Mouse (Mus musculus): ENCODE results near the gene Paf1. TPM values are rescaled to one million over a fixed set of nuclear protein-coding genes. Genes with fewer than 3 reads are reported as not detected.

The Paf1 gene
- polyA plus RNA-seq, 1 experiment from 2014 or later: 81.3 TPM

DNA sequence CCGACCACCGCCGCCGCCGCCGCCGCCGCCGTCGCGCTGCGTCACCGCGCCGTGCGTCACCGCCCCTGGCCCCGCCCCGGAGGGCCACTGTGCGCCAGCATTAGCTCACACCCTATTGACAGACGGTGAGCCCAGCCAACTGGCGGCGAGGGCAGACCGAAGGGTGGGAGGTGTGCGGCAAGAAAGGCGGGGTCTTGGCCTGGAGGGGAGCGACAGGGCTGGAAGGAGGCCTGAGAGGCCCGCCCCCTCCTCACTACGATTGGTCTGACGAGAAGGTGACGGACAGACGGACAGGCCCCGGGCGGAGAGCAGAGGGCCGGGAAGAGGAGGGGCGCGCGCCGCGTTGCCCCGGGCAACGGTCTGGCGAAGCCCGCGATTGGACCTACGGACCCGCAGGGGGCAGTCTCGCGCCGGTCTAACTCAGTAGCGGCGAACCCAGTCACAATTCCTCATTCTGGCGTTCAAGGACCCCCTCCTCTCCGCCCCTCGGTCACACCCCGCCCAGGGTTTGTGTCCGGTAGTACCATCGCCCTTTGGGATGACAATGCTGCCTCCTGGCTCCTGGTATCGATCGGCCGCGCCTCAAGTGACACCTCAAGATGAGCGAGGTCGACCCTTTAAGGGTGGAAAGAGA lies 43.6 kb downstream of the Paf1 start:
- H3K4me1 ChIP-seq: peaks cover 37% of the 10 kb centered on the region
- H3K36me3 ChIP-seq: peaks cover 20% of the 10 kb centered on the region; the same call in 1 of the 2 replicates
- H3K4me3 ChIP-seq: peak overlapping the region; percentile 96
- peak; percentile 100 for DNase-seq (ENCODE audit: low spot score)
- H3K27me3 ChIP-seq (ENCODE audit: insufficient read depth, poor library complexity, severe bottlenecking): no peaks in the 10 kb centered on the region
- WGBS: 3% methylated on average over 60 of the region's 64 CpGs
- peak overlapping the region; percentile 91 for H3K27ac ChIP-seq
- H3K9me3 ChIP-seq: no peaks in the 10 kb centered on the region

DNA sequence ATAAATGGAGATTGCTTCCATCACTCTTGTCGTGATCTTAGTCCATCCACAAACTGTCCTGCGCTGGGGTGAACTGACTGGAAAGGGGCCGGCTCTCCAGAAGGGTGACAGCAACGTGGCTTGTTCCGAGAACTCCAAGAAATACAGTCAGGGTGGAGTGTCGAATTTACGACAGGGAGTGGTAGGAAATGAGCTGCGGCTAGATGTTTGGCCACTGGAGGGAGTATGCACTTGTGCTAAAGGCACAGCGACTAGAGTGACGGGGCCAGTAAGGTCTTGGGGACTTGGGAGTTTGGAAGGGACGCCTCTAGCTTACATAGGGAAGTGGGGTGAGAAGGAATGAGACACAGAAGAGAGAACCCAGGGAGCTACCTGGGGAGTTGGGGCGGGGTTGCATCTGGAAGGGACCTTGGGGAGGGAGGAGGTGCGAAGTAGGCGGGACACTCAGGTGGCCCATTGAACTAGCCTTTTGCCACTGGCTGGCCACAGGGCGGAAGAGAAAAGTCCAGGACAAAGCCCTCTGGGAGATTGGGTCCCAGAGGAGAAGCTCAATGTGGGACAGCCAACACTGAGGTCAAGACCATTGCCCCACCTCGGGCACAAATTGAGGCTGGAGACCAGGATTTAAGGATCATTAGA lies 44.3 kb downstream of the Paf1 start, which contains the start of gene Gmfg:
Gene Gmfg (plus strand): TSS at position 516 of the 639 bp plus-strand sequence.
- peak within 1 kb of the TSS; percentile 91 for H3K27ac ChIP-seq
- H3K36me3 ChIP-seq: peaks cover 16% of the 10 kb centered on the region; the same call in 1 of the 2 replicates
- WGBS: 2% methylated on average over 16 of the region's 16 CpGs
- peak; percentile 93 for DNase-seq (ENCODE audit: low spot score)
- no peaks in the 10 kb centered on the region for H3K9me3 ChIP-seq
- H3K4me3 ChIP-seq: peak within 1 kb of the TSS; percentile 96
- H3K4me1 ChIP-seq: peaks cover 37% of the 10 kb centered on the region
- no peaks in the 10 kb centered on the region for H3K27me3 ChIP-seq (ENCODE audit: insufficient read depth, poor library complexity, severe bottlenecking)

- Histone ChIP-seq H3K4me3 (no peak overlapping the region), H3K9me3 (no peaks in the 10 kb centered on the region), H3K36me3 (peaks cover 8% of the 10 kb centered on the region; the same call in 1 of the 2 replicates), H3K27ac (no peak overlapping the region), H3K27me3 (ENCODE audit: insufficient read depth, poor library complexity, severe bottlenecking) (no peaks in the 10 kb centered on the region), H3K4me1 (peaks cover 32% of the 10 kb centered on the region)
- no peak for DNase-seq (ENCODE audit: low spot score)
These were observed 45.2 kb downstream of the Paf1 start for GRCm38 (mm10) chr7:28437964-28438363.

DNA sequence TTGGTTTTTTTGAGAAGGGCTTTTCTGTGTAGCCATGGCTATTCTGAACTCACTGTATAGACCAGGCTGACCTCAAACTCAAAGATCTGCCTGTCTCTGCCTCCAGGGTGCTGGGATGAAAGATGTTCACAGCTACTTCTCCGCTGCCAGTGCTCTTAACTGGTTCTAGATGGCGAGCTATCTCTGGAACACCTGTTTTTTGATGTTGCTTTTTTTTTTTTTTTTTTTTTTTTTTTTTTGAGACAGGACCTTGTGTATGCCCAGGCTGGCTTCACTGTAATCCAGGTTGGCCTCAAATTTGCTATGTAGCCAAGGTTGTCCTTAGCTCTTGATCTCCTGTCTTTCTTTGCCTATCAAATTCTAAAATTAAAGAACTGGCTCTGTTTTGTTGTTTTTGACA lies 46.0 kb downstream of the Paf1 start:
- Histone ChIP-seq H3K4me1 (peaks cover 24% of the 10 kb centered on the region), H3K27ac (no peak overlapping the region), H3K36me3 (0 out of 2 replicates have a peak, but pooled peaks cover 3% of the 10 kb centered on the region), H3K9me3 (no peaks in the 10 kb centered on the region), H3K4me3 (no peak overlapping the region), H3K27me3 (ENCODE audit: insufficient read depth, poor library complexity, severe bottlenecking) (no peaks in the 10 kb centered on the region)
- 94% methylated on average over 2 of the region's 2 CpGs for WGBS
- DNase-seq (ENCODE audit: low spot score): no peak

- H3K27ac ChIP-seq: peak overlapping the region; percentile 13; the same call in 1 of the 2 replicates
- DNase-seq (ENCODE audit: low spot score): no peak
- peaks cover 5% of the 10 kb centered on the region for H3K4me1 ChIP-seq
- H3K36me3 ChIP-seq: no peaks in the 10 kb centered on the region
- no peaks in the 10 kb centered on the region for H3K9me3 ChIP-seq
- H3K27me3 ChIP-seq (ENCODE audit: insufficient read depth, poor library complexity, severe bottlenecking): peaks cover 1% of the 10 kb centered on the region; the same call in 1 of the 2 replicates
- 50% methylated on average over 2 of the region's 2 CpGs for WGBS
- H3K4me3 ChIP-seq: no peak overlapping the region
These were observed 48.0 kb downstream of the Paf1 start for GRCm38 (mm10) chr7:28440739-28441138.

- DNase-seq (ENCODE audit: low spot score): no peak
- H3K36me3 ChIP-seq: no peaks in the 10 kb centered on the region
- no peaks in the 10 kb centered on the region for H3K9me3 ChIP-seq
- peaks cover 5% of the 10 kb centered on the region for H3K4me1 ChIP-seq
- no peak overlapping the region for H3K27ac ChIP-seq
- WGBS: 86% methylated on average over 14 of the region's 14 CpGs
- H3K4me3 ChIP-seq: no peak overlapping the region
- H3K27me3 ChIP-seq (ENCODE audit: insufficient read depth, poor library complexity, severe bottlenecking): peaks cover 4% of the 10 kb centered on the region; the same call in 1 of the 2 replicates
These were observed 49.2 kb downstream of the Paf1 start for GRCm38 (mm10) chr7:28441776-28442485.

- no peak for DNase-seq (ENCODE audit: low spot score)
- Histone ChIP-seq H3K27me3 (ENCODE audit: insufficient read depth, poor library complexity, severe bottlenecking) (peaks cover 4% of the 10 kb centered on the region; the same call in 1 of the 2 replicates), H3K4me1 (peaks cover 7% of the 10 kb centered on the region), H3K36me3 (no peaks in the 10 kb centered on the region), H3K9me3 (no peaks in the 10 kb centered on the region), H3K27ac (no peak overlapping the region), H3K4me3 (no peak overlapping the region)
- WGBS: 46% methylated on average over 4 of the region's 4 CpGs
These were observed 49.9 kb downstream of the Paf1 start for GRCm38 (mm10) chr7:28442688-28443087.

DNA sequence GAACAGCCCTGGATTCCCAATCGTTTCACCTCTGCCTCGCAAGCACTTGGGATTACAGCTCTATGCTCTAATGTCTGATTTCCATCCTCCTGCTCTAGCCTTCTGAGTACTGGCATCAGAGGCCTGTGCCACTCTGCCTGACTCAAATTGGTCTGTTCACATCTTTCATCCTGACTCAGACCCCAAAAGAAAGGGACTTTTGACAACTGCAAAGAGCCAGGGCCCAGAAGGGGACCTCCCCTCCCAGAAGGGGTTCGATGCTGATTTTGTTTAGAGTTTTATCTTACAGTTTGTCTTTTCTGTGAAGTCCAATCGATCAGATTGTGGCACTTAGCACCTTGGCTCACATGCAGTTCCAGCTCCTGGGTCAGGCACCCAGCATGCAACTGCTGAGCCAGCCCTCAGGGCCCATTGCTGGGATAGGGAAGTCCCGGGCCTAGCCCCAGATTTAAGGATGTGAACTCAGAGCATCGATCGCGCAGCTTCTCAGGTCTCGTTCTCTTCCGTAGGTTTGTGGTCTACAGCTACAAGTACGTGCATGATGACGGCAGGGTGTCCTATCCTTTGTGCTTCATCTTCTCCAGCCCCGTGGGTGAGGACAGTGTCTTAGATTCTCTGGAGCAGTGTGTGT lies 51.7 kb downstream of the Paf1 start:
- Histone ChIP-seq H3K9me3 (no peaks in the 10 kb centered on the region), H3K27me3 (ENCODE audit: insufficient read depth, poor library complexity, severe bottlenecking) (peaks cover 7% of the 10 kb centered on the region; the same call in 1 of the 2 replicates), H3K4me3 (no peak overlapping the region), H3K4me1 (peaks cover 9% of the 10 kb centered on the region), H3K36me3 (no peaks in the 10 kb centered on the region), H3K27ac (no peak overlapping the region)
- no peak for DNase-seq (ENCODE audit: low spot score)
- WGBS: 77% methylated on average over 13 of the region's 13 CpGs

DNA sequence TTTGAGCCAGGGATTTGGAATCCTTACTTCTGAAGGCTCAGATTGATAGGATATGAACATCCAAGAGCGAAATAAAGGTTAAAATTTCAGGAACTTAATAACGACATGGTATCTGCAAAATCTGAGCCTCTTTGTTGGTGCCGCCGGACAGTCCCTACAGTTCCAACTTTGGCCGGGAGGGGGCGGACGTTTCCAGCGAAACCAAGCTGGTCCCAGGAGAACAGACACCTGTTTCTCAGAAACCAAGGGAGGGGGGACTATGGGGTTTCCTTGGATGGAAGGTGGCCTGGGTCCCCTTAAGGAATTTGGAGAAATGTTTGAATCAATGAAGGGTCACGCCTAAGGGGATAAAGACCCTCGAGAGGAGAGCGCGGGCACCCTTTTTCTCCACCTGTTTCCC lies 53.7 kb downstream of the Paf1 start:
- H3K27ac ChIP-seq: no peak overlapping the region
- DNase-seq (ENCODE audit: low spot score): peak; percentile 86
- no peaks in the 10 kb centered on the region for H3K36me3 ChIP-seq
- 7% methylated on average over 12 of the region's 12 CpGs for WGBS
- no peaks in the 10 kb centered on the region for H3K9me3 ChIP-seq
- H3K4me3 ChIP-seq: no peak overlapping the region
- peaks cover 7% of the 10 kb centered on the region; the same call in 1 of the 2 replicates for H3K27me3 ChIP-seq (ENCODE audit: insufficient read depth, poor library complexity, severe bottlenecking)
- H3K4me1 ChIP-seq: peaks cover 9% of the 10 kb centered on the region

- DNase-seq (ENCODE audit: low spot score): no peak
- no peaks in the 10 kb centered on the region for H3K36me3 ChIP-seq
- no peak overlapping the region for H3K27ac ChIP-seq
- H3K9me3 ChIP-seq: no peaks in the 10 kb centered on the region
- no peak overlapping the region for H3K4me3 ChIP-seq
- 18% methylated on average over 12 of the region's 12 CpGs for WGBS
- peaks cover 12% of the 10 kb centered on the region for H3K4me1 ChIP-seq
- H3K27me3 ChIP-seq (ENCODE audit: insufficient read depth, poor library complexity, severe bottlenecking): peaks cover 7% of the 10 kb centered on the region; the same call in 1 of the 2 replicates
These were observed 54.5 kb downstream of the Paf1 start for GRCm38 (mm10) chr7:28447101-28447830.

GRCm38 (mm10) chr7:28447865-28448820 lies 55.4 kb downstream of the Paf1 start:
- Histone ChIP-seq H3K4me3 (no peak overlapping the region), H3K27ac (no peak overlapping the region), H3K4me1 (peaks cover 20% of the 10 kb centered on the region), H3K27me3 (ENCODE audit: insufficient read depth, poor library complexity, severe bottlenecking) (peaks cover 7% of the 10 kb centered on the region; the same call in 1 of the 2 replicates), H3K9me3 (no peaks in the 10 kb centered on the region), H3K36me3 (no peaks in the 10 kb centered on the region)
- DNase-seq (ENCODE audit: low spot score): no peak
- WGBS: 63% methylated on average over 13 of the region's 13 CpGs
